Comparison of ENCODE assay signal across 22 mouse cellular contexts in the genomic region with DNA sequence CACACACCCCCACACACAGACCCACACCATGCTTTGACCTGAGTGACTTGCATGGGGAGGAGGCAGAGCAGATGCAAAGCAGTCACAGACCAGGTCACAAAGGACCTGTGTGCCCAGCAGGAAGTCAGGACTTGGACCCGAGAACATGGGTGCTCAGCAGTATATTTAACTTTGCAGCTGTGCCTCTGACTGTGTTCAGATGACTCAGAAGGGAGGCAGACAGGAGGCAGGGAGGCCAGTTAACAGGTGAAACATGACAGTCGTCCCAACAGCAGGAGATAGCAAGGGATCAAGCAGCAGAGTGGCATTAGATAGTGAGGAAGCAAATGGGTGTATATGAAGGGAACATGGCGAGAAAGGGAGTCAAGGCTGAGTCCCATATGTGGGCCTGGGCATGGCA. TPM values are rescaled to one million over a fixed set of nuclear protein-coding genes. Genes with fewer than 3 reads are reported as not detected.
A peak's percentile ranks its signal among the peaks of the same experiment; 100 is the strongest.
DNase-seq lines count a peak whose midpoint lies in the region; ATAC-seq and TF ChIP-seq lines count a peak whose summit lies in the region.
"Had no signal": no experiment of that assay in that cellular context is flagged by ENCODE, and none has a peak within 500 bp of the region (broad histone marks: within the 10 kb centered on the region; RNA-seq: fewer than 3 reads in every experiment).

No protein-coding gene starts in this region.

- TF ChIP-seq EP300 in CH12.LX (IDR thresholded peaks at IDR 0.05; ENCODE audit: low read length): 0 out of 2 replicates have a peak, but pooled peaks have one; percentile 11

- H3K36me3 ChIP-seq in lung, embryonic 14.5 days (ENCODE audit: insufficient read depth): no peaks in the 10 kb centered on the region
- no peaks in the 10 kb centered on the region for H3K36me3 ChIP-seq in CH12.LX (replicated peaks in 1 of 2; ENCODE audit: control insufficient read depth in 1 of 2, insufficient read depth in 1 of 2, low read length in 1 of 2)
- H3K36me3 ChIP-seq in stomach, embryonic 15.5 days: no peaks in the 10 kb centered on the region
- H3K36me3 ChIP-seq: embryonic facial prominence, embryonic 10.5 days; kidney, embryonic 15.5 days; liver, embryonic 12.5 days; midbrain, embryonic 10.5 days had no signal

- intact Hi-C loops in gastrocnemius, adult 2 months (cut with DNase I): no loop called here
- intact Hi-C loops in gastrocnemius, postnatal 14 days (cut with DNase I; ENCODE audit: low total_unique reads): no loop called here

- 51% methylated on average over 3 of the region's 3 CpGs for WGBS in lung, embryonic 14.5 days
- 59% methylated on average over 3 of the region's 3 CpGs for WGBS in stomach, embryonic 15.5 days

- no peaks in the 10 kb centered on the region for H3K9me3 ChIP-seq in lung, embryonic 14.5 days (ENCODE audit: low read depth, low read length)
- H3K9me3 ChIP-seq in CH12.LX (replicated peaks; ENCODE audit: low read length): peaks cover 2% of the 10 kb centered on the region
- no peaks in the 10 kb centered on the region for H3K9me3 ChIP-seq in stomach, embryonic 15.5 days
- H3K9me3 ChIP-seq: embryonic facial prominence, embryonic 10.5 days; kidney, embryonic 15.5 days; liver, embryonic 12.5 days; midbrain, embryonic 10.5 days had no signal

- H3K27ac ChIP-seq in gastrocnemius, adult 2 months: peak overlapping the region; percentile 62
- H3K27ac ChIP-seq in lung, embryonic 14.5 days (ENCODE audit: low read depth): peak overlapping the region; percentile 79
- H3K27ac ChIP-seq in CH12.LX (ENCODE audit: insufficient read depth, low read depth): no peak overlapping the region; the same call in 1 of the 2 replicates
- peak overlapping the region; percentile 45; the same call in 1 of the 2 replicates for H3K27ac ChIP-seq in stomach, embryonic 15.5 days
- H3K27ac ChIP-seq: kidney, embryonic 15.5 days; liver, embryonic 12.5 days had no signal

- H3K79me2 ChIP-seq in CH12.LX (replicated peaks; ENCODE audit: control insufficient read depth, extremely low read depth, insufficient read depth, poor library complexity, severe bottlenecking): no peaks in the 10 kb centered on the region

- no peaks in the 10 kb centered on the region for H3K27me3 ChIP-seq in lung, embryonic 14.5 days (ENCODE audit: insufficient read depth, low read length)
- no peaks in the 10 kb centered on the region for H3K27me3 ChIP-seq in CH12.LX (replicated peaks)
- H3K27me3 ChIP-seq in stomach, embryonic 15.5 days (replicated peaks): no peaks in the 10 kb centered on the region
- H3K27me3 ChIP-seq: kidney, embryonic 15.5 days; Patski had no signal

- DNase-seq in gastrocnemius, adult 2 months: no peak
- DNase-seq in gastrocnemius, postnatal 14 days: no peak
- DNase-seq in lung, embryonic 14.5 days: no peak
- no peak for DNase-seq in lung, postnatal 36 days
- DNase-seq in CH12.LX (ENCODE audit: extremely low read depth): peak; percentile 43
- no peak for DNase-seq in gastrocnemius, adult 18-20 months (ENCODE audit: low spot score)
- no peak for DNase-seq in spleen, adult 18-20 months
- DNase-seq: cerebellum, adult 18-20 months; cerebellum, postnatal 36 days; thymus, postnatal 14 days had no signal

- no peak for TF ChIP-seq RAD21 in CH12.LX (IDR thresholded peaks at IDR 0.05; ENCODE audit: low read depth, low read length)

- TF ChIP-seq CTCF in gastrocnemius, adult 2 months (IDR thresholded peaks at IDR 0.05): no peak
- no peak for TF ChIP-seq CTCF in lung, embryonic 14.5 days (IDR thresholded peaks at IDR 0.05; ENCODE audit: low read depth)
- TF ChIP-seq CTCF in CH12.LX (conservative IDR thresholded peaks at IDR 0.05 in 1 of 2, IDR thresholded peaks at IDR 0.05 in 1 of 2; ENCODE audit: low read depth in 2 of 2, low read length in 2 of 2): no peak

- TF ChIP-seq POLR2A in CH12.LX (IDR thresholded peaks at IDR 0.05; ENCODE audit: low read depth, low read length): no peak

- ATAC-seq in lung, embryonic 14.5 days (ENCODE audit: insufficient read depth): no peak
- no peak for ATAC-seq in stomach, embryonic 15.5 days (ENCODE audit: insufficient read depth, low FRiP score, low read depth)
- ATAC-seq: activated CD4-positive, CD25-positive, alpha-beta regulatory T cell, adult 4 months; forebrain, embryonic 14.5 days; inflammation-experienced regulatory T-cells, adult 6 months; liver, embryonic 12.5 days; Patski had no signal

- dilution Hi-C loops in CH12.LX (cut with MboI; ENCODE audit: extremely low pct_ligation_motif_present, extremely low pct_unique_long_range_greater_than_20kb, low sequenced_read_pairs): no loop called here

- peaks cover 6% of the 10 kb centered on the region for H3K4me1 ChIP-seq in lung, embryonic 14.5 days (ENCODE audit: insufficient read depth)
- H3K4me1 ChIP-seq in CH12.LX (ENCODE audit: control insufficient read depth in 1 of 2, insufficient read depth in 2 of 2): peaks cover 18 to 26% of the 10 kb centered on the region in 2 experiments
- H3K4me1 ChIP-seq in stomach, embryonic 15.5 days: peaks cover 5% of the 10 kb centered on the region; the same call in 1 of the 2 replicates
- H3K4me1 ChIP-seq: liver, embryonic 12.5 days had no signal

- H3K4me2 ChIP-seq in lung, embryonic 14.5 days: no peak overlapping the region
- no peak overlapping the region for H3K4me2 ChIP-seq in CH12.LX (ENCODE audit: insufficient read depth, low read depth, poor library complexity, severe bottlenecking)
- H3K4me2 ChIP-seq in stomach, embryonic 15.5 days: 0 out of 2 replicates have a peak overlapping the region, but pooled peaks have one; percentile 1
- H3K4me2 ChIP-seq: heart, embryonic 11.5 days; kidney, embryonic 15.5 days; liver, embryonic 12.5 days had no signal

- in situ Hi-C loops in CH12.LX (cut with MboI; ENCODE audit: low pct_ligation_motif_present, low pct_unique_long_range_greater_than_20kb, low sequenced_read_pairs): no loop called here

- H3K9ac ChIP-seq in lung, embryonic 14.5 days: no peak overlapping the region
- H3K9ac ChIP-seq in CH12.LX (ENCODE audit: insufficient read depth, low read depth): no peak overlapping the region
- no peak overlapping the region for H3K9ac ChIP-seq in stomach, embryonic 15.5 days
- H3K9ac ChIP-seq: kidney, embryonic 15.5 days; liver, embryonic 12.5 days had no signal

- no peak overlapping the region for H3K4me3 ChIP-seq in gastrocnemius, adult 2 months
- no peak overlapping the region for H3K4me3 ChIP-seq in lung, embryonic 14.5 days (ENCODE audit: low read depth, low read length)
- H3K4me3 ChIP-seq in CH12.LX (replicated peaks in 1 of 3; ENCODE audit: low read depth in 2 of 3, low read length in 2 of 3, poor library complexity in 1 of 3): no peak overlapping the region
- H3K4me3 ChIP-seq in stomach, embryonic 15.5 days (replicated peaks): no peak overlapping the region
- H3K4me3 ChIP-seq: embryonic facial prominence, embryonic 10.5 days; erythroblast, embryonic 14.5 days; kidney, embryonic 15.5 days; liver, embryonic 12.5 days; midbrain, embryonic 10.5 days had no signal

TF ChIP-seq in CH12.LX, 34 proteins besides CTCF, POLR2A, EP300 and RAD21:
- TF ChIP-seq HCFC1 (IDR thresholded peaks at IDR 0.05; ENCODE audit: low read depth, low read length): no peak
- no peak for TF ChIP-seq USF2 (conservative IDR thresholded peaks at IDR 0.05; ENCODE audit: low read depth, low read length)
- no peak for TF ChIP-seq USF1 (IDR thresholded peaks at IDR 0.05; ENCODE audit: low read depth, low read length)
- no peak for TF ChIP-seq ZNF384 (IDR thresholded peaks at IDR 0.05; ENCODE audit: low read depth, low read length)
- TF ChIP-seq ETS1 (conservative IDR thresholded peaks at IDR 0.05; ENCODE audit: low read depth, low read length): no peak
- TF ChIP-seq MAX (IDR thresholded peaks at IDR 0.05; ENCODE audit: low read length): no peak

RNA-seq across cellular contexts. Expression of a gene that starts 22.3 kb away (rescaled TPM):
- 1 to 10 TPM; 4.5 to 5.3 TPM for total RNA-seq in gastrocnemius, adult 2 months (2021)
- total RNA-seq in gastrocnemius, postnatal 14 days (2021): 1 to 10 TPM; 2.7 to 3.3 TPM
- polyA plus RNA-seq in lung, embryonic 14.5 days (2014; fragmentation: Nextera tagmentation; extraction: Ambion mirVana): 3.1 and 3.8 TPM in 2 replicates
- total RNA-seq in CH12.LX (2012; rRNA removed) (not detected in 2 replicates), CH12.LX (2014; rRNA removed) (not detected in 2 replicates)
- polyA plus RNA-seq in CH12.LX (2012; ENCODE audit: insufficient read length, low read depth): not detected in 2 replicates
- polyA plus RNA-seq in stomach, embryonic 15.5 days (2015; fragmentation: Nextera tagmentation; extraction: Ambion mirVana): 13.0 and 14.0 TPM in 2 replicates
- total RNA-seq in gastrocnemius, adult 18-20 months (2021): 10 to 100 TPM in 1 of 2 experiments, 1 to 10 TPM in 1; 6.0 to 10.8 TPM
- total RNA-seq: hematopoietic stem cell, adult 5-6 weeks had no signal
- polyA plus RNA-seq: activated CD4-positive, CD25-positive, alpha-beta regulatory T cell, adult 4 months; erythroblast, embryonic 14.5 days; inflammation-experienced regulatory T-cells, adult 6 months had no signal

RNA-seq across cellular contexts. Expression of a gene that starts 28.1 kb away (rescaled TPM):
- total RNA-seq in gastrocnemius, adult 2 months (2021): 100 to 1,000 TPM; 139 to 152 TPM
- 100 to 1,000 TPM; 223 to 271 TPM for total RNA-seq in gastrocnemius, postnatal 14 days (2021)
- 26.1 and 31.2 TPM in 2 replicates for polyA plus RNA-seq in lung, embryonic 14.5 days (2014; fragmentation: Nextera tagmentation; extraction: Ambion mirVana)
- 0.08 and 0.13 TPM in 2 replicates for total RNA-seq in CH12.LX (2012; rRNA removed)
- total RNA-seq in CH12.LX (2014; rRNA removed): not detected in 2 replicates
- 0.18 and 0.41 TPM in 2 replicates for polyA plus RNA-seq in CH12.LX (2012; ENCODE audit: insufficient read length, low read depth)
- polyA plus RNA-seq in stomach, embryonic 15.5 days (2015; fragmentation: Nextera tagmentation; extraction: Ambion mirVana): 42.3 and 44.1 TPM in 2 replicates
- total RNA-seq in gastrocnemius, adult 18-20 months (2021): 100 to 1,000 TPM; 161 to 171 TPM
- total RNA-seq: hematopoietic stem cell, adult 5-6 weeks had no signal
- polyA plus RNA-seq: activated CD4-positive, CD25-positive, alpha-beta regulatory T cell, adult 4 months; erythroblast, embryonic 14.5 days; inflammation-experienced regulatory T-cells, adult 6 months had no signal

RNA-seq across cellular contexts. Expression of a gene that starts 33.3 kb away (rescaled TPM):
- 100 to 1,000 TPM; 282 to 343 TPM for total RNA-seq in gastrocnemius, adult 2 months (2021)
- total RNA-seq in gastrocnemius, postnatal 14 days (2021): 100 to 1,000 TPM; 220 to 243 TPM
- polyA plus RNA-seq in lung, embryonic 14.5 days (2014; fragmentation: Nextera tagmentation; extraction: Ambion mirVana): 177 and 189 TPM in 2 replicates
- total RNA-seq in CH12.LX (2012; rRNA removed) (126 and 180 TPM in 2 replicates), CH12.LX (2014; rRNA removed) (238 and 272 TPM in 2 replicates)
- 341 and 372 TPM in 2 replicates for polyA plus RNA-seq in CH12.LX (2012; ENCODE audit: insufficient read length, low read depth)
- 188 and 218 TPM in 2 replicates for polyA plus RNA-seq in stomach, embryonic 15.5 days (2015; fragmentation: Nextera tagmentation; extraction: Ambion mirVana)
- total RNA-seq in gastrocnemius, adult 18-20 months (2021): 100 to 1,000 TPM; 279 to 302 TPM

Comparison
In these comparisons a context has a peak if more than half of its experiments do, and no peak if none do; other contexts are left out.
1. RNA of a gene that starts 28.1 kb away (total RNA-seq): 223 to 271 TPM in gastrocnemius, postnatal 14 days, 161 to 171 TPM in gastrocnemius, adult 18-20 months and 139 to 152 TPM in gastrocnemius, adult 2 months; 0.08 to 0.13 TPM in CH12.LX; every median in the first group is over 100 times any median in the second.